Mouse (Mus musculus): ENCODE measurements around the gene Kctd12. TPM values are rescaled to one million over a fixed set of nuclear protein-coding genes. Genes with fewer than 3 reads are reported as not detected.

Kctd12 gene
- total RNA-seq, 2 experiments from 2014 or later, result 30.0 to 40.2 TPM

- ATAC-seq (replicated peaks; ENCODE audit: low FRiP score, poor library complexity, severe bottlenecking), result no peak
Observed at GRCm38 (mm10) chr14:102966241-102966640, 16.2 kb downstream of the Kctd12 start.

- ATAC-seq (replicated peaks; ENCODE audit: low FRiP score, poor library complexity, severe bottlenecking), result no peak
Observed at GRCm38 (mm10) chr14:102965841-102966240, 16.6 kb downstream of the Kctd12 start.

GRCm38 (mm10) chr14:102962019-102962418, 20.4 kb downstream of the Kctd12 start:
- ATAC-seq (replicated peaks; ENCODE audit: low FRiP score, poor library complexity, severe bottlenecking), result no peak

GRCm38 (mm10) chr14:102953511-102953910, 28.9 kb downstream of the Kctd12 start:
- no peak for ATAC-seq (replicated peaks; ENCODE audit: low FRiP score, poor library complexity, severe bottlenecking)

GRCm38 (mm10) chr14:102951974-102952373, 30.5 kb downstream of the Kctd12 start:
- ATAC-seq (replicated peaks; ENCODE audit: low FRiP score, poor library complexity, severe bottlenecking), result no peak

GRCm38 (mm10) chr14:102947796-102948195, 34.6 kb downstream of the Kctd12 start:
- no peak for ATAC-seq (replicated peaks; ENCODE audit: low FRiP score, poor library complexity, severe bottlenecking)

- no peak for ATAC-seq (replicated peaks; ENCODE audit: low FRiP score, poor library complexity, severe bottlenecking)
Observed at GRCm38 (mm10) chr14:102942222-102942843, 40.1 kb downstream of the Kctd12 start.

GRCm38 (mm10) chr14:102934878-102935277, 47.6 kb downstream of the Kctd12 start:
- ATAC-seq (replicated peaks; ENCODE audit: low FRiP score, poor library complexity, severe bottlenecking), result no peak

GRCm38 (mm10) chr14:102930933-102931332, 51.5 kb downstream of the Kctd12 start:
- ATAC-seq (replicated peaks; ENCODE audit: low FRiP score, poor library complexity, severe bottlenecking), result no peak

GRCm38 (mm10) chr14:102929545-102929944, 52.9 kb downstream of the Kctd12 start:
- no peak for ATAC-seq (replicated peaks; ENCODE audit: low FRiP score, poor library complexity, severe bottlenecking)

- ATAC-seq (replicated peaks; ENCODE audit: low FRiP score, poor library complexity, severe bottlenecking), result no peak
Observed at GRCm38 (mm10) chr14:102927847-102928466, 54.5 kb downstream of the Kctd12 start.

Other genes with a start within 250 kb of the Kctd12 start
- gene Acod1, start 64.3 kb upstream of the Kctd12 start, total RNA-seq (2015; ENCODE audit: low replicate concordance), result 2.7 TPM in 1 of 2 replicates, not detected in the other
- gene Acod1, start 64.3 kb upstream of the Kctd12 start, total RNA-seq (2017; ENCODE audit: low replicate concordance), result 0.17 and 1.3 TPM in 2 replicates
- gene Cln5, start 87.6 kb upstream of the Kctd12 start, total RNA-seq (2015; ENCODE audit: low replicate concordance), result 18.8 and 20.9 TPM in 2 replicates
- gene Cln5, start 87.6 kb upstream of the Kctd12 start, total RNA-seq (2017; ENCODE audit: low replicate concordance), result 21.9 and 22.2 TPM in 2 replicates
- 79.2 and 116 TPM in 2 replicates for gene Fbxl3, start 116.9 kb upstream of the Kctd12 start, total RNA-seq (2015; ENCODE audit: low replicate concordance)
- 239 and 296 TPM in 2 replicates for gene Fbxl3, start 116.9 kb upstream of the Kctd12 start, total RNA-seq (2017; ENCODE audit: low replicate concordance)